Mouse (Mus musculus) central nervous system, embryonic 18 days (tissue): Measurements from ENCODE around the gene Ccer2. TPM values are rescaled to one million over a fixed set of nuclear protein-coding genes. Genes with fewer than 3 reads are reported as not detected.

Source experiments
- polyA plus RNA-seq: library from polyadenylated mRNA; depleted of rRNA; stranded (reverse); fragments of >200 nt; gene quantifications from 2 replicates; pipeline ENCODE4 v1.2.3, GENCODE M21; 2012; rRNA removed

The Ccer2 gene
- 0.39 and 0.56 TPM in 2 replicates for polyA plus RNA-seq

DNA sequence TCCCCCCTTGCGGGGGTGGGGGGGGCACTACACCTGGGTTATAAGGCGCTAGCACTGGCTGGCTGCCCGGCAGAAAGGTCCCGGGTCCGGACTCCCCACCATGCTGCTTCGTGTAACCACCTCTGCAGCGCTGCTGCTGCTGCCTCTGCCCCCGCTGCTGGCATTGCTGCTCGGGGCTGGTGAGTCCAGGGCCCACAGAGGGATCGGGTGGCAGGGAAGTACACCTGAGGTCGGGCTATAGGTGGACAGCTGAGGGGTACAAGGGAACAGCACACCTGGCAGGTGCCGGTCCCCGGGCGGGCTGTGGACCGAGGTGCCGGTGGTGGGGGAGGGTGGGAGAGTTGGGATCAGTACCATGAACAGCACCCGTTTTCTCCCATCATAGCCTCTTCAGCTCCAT lies at the start of gene Ccer2:
Gene Ccer2 (plus strand): TSS at position 96 of the 400 bp plus-strand sequence.

DNA sequence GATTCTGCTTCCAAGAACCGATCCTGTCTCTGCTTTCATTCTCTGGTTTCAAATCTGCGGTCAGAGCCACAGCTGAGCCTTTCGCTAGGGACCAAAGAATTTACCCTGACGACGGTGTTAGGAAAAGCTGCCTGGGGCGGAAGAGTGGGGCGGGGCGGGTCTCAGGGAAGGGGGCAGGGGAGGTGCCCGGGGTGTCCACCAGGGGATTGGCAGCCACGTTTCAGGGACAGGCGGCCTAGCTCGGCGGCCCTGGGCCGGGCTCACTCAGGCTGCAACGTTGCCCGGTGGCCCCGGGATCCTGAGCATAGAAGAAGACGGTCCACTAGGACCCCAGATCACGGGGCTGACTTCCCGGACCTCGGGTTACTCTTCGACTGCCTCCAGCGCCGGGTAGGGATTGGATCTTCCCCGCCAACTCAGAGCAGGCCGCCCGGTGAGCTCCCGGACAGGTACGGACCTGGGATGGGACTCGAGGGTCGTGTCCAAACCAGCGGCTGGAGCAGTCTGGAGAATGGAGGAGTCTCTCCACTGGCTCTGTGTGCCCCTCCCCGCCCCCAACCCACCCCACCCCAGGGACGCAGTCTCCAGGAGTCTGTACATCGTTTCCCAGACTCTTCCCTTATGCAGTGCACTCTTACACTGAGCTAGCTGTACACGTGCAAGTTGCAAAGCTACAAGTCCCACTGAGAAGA lies 39.2 kb upstream of the Ccer2 start, which contains the start of gene Fbxo17:
Gene Fbxo17 (plus strand): TSS at position 215 of the 692 bp plus-strand sequence.

GRCm38 (mm10) chr7:28741709-28742438 lies 14.1 kb upstream of the Ccer2 start, which contains the start of the genes Mrps12 and Sars2:
Mrps12 (minus strand) TSS chr7:28741820.
Sars2 (plus strand) TSS chr7:28741992.

GRCm38 (mm10) chr7:28766173-28766879 lies 10.4 kb downstream of the Ccer2 start, which contains the start of gene Sirt2:
Sirt2 (plus strand) TSS chr7:28766735.

GRCm38 (mm10) chr7:28767462-28767965 lies 11.5 kb downstream of the Ccer2 start, which contains the start of gene Nfkbib:
Nfkbib (minus strand) TSS chr7:28767512.

DNA sequence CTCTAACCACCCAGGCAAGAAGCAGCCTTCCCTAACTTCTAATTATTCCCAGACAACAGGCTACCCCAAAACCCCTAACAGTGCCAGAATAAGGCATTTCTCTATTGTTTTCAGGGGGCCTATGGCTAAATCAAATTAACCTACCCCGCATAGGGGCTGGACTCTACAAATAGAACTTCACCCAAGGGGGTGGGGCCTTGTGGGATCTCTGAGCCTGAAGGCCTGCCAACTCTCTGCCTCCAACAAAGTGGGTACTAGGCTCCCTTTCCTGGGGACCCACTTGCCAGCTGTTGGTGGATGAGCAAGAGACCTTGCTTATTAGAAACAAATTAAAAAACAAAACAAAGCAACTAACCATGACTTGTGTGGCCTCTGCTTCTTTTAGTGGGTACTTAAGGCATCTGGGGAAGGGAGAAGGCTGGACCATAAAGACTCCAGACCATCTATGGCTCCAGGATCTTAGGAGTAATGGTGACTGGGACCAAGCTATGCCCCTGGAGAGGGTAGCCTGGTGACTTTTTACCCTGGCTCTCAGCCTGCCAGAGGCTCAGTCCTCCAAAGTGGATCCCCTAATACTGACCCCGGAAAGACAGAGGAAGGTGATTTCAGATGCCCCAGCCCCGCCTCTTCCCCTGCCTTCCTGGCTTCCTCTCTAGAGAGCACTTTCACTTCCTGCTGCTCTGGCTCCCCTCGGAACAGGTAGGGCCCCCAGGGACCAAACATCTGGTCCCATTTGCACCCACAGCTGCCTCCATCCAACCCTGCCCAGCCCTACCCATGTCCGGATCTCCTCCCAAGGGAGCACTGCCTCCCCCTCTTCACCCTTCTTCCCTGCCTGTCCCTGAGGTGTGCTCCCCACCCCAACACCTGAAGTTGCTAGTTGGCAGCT lies 32.6 kb downstream of the Ccer2 start, which contains the start of gene Rinl:
Gene Rinl (plus strand): TSS at position 663 of the 889 bp plus-strand sequence.

DNA sequence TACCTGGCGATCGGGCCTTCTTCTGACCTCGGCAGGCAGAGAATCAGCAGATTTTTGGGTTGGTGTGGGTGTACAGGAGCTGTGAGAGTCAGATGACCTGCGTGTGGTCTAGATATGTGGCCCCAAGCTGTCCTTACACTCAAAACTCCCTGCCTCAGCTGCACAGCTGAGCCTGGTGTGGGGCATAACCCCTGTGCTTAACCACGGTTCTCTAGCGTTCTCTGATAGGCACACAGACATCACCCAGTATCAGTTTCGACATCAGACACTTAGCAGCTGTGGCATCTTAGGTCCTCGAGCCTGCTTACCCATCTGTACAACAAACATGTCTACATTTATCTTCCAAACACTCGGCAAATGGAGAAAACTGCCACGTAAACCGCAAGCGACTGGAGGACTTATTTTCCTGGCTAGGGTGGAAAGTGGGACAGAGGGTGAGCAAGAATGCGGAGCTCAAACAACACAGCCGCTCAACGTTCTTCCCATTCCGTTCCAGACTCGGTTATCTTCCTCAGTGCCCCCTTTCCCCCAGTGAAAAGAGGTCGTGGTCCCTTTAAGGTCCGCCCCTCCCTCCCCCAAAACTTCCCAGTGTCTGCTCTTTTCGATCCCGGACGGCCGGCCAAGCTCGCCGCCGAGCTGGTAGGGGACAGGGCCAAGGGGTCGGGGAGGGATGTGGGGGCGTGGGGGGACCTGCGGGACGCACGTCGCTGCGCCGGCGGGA lies 52.4 kb downstream of the Ccer2 start, which contains the start of gene Hnrnpl:
Gene Hnrnpl (plus strand): TSS at position 321 of the 721 bp plus-strand sequence.

Other genes starting within 250 kb of the Ccer2 start
- gene Ifnl2, start 245.7 kb upstream of the Ccer2 start, polyA plus RNA-seq: not detected in 2 replicates
- gene Ifnl3, start 233.3 kb upstream of the Ccer2 start, polyA plus RNA-seq: not detected in 2 replicates
- not detected in 2 replicates for gene Sycn, start 215.3 kb upstream of the Ccer2 start, polyA plus RNA-seq
- gene Nccrp1, start 208.9 kb upstream of the Ccer2 start, polyA plus RNA-seq: 0.20 and 3.1 TPM in 2 replicates
- 53.4 and 61.8 TPM in 2 replicates for gene Samd4b, start 158.0 kb upstream of the Ccer2 start, polyA plus RNA-seq
- 11.0 and 12.7 TPM in 2 replicates for gene Pak4, start 158.0 kb upstream of the Ccer2 start, polyA plus RNA-seq
- 0.22 and 0.92 TPM in 2 replicates for gene Acp7, start 124.8 kb upstream of the Ccer2 start, polyA plus RNA-seq
- gene Fbxo27, start 63.3 kb upstream of the Ccer2 start, polyA plus RNA-seq: 31.4 and 33.2 TPM in 2 replicates
- 4.1 and 4.6 TPM in 2 replicates for gene Fbxo17, start 39.4 kb upstream of the Ccer2 start, polyA plus RNA-seq
- gene Mrps12, start 14.4 kb upstream of the Ccer2 start, polyA plus RNA-seq: 71.4 and 74.9 TPM in 2 replicates
- 15.9 and 16.3 TPM in 2 replicates for gene Sars2, start 14.2 kb upstream of the Ccer2 start, polyA plus RNA-seq
- gene Sirt2, start 10.6 kb downstream of the Ccer2 start, polyA plus RNA-seq: 128 and 133 TPM in 2 replicates
- gene Nfkbib, start 11.3 kb downstream of the Ccer2 start, polyA plus RNA-seq: 26.6 and 29.6 TPM in 2 replicates
- gene Rinl, start 32.8 kb downstream of the Ccer2 start, polyA plus RNA-seq: 0.55 and 0.62 TPM in 2 replicates
- gene Hnrnpl, start 52.4 kb downstream of the Ccer2 start, polyA plus RNA-seq: 372 and 379 TPM in 2 replicates
- 98.9 and 107 TPM in 2 replicates for gene Ech1, start 69.0 kb downstream of the Ccer2 start, polyA plus RNA-seq
- 9.5 and 10.9 TPM in 2 replicates for gene Lgals4, start 77.7 kb downstream of the Ccer2 start, polyA plus RNA-seq
- gene Lgals7, start 107.7 kb downstream of the Ccer2 start, polyA plus RNA-seq: 11.6 and 16.4 TPM in 2 replicates
- gene Capn12, start 125.2 kb downstream of the Ccer2 start, polyA plus RNA-seq: 0.22 and 0.25 TPM in 2 replicates
- gene Actn4, start 206.2 kb downstream of the Ccer2 start, polyA plus RNA-seq: 120 and 134 TPM in 2 replicates
- gene Eif3k, start 225.7 kb downstream of the Ccer2 start, polyA plus RNA-seq: 377 and 381 TPM in 2 replicates
- gene Map4k1, start 225.9 kb downstream of the Ccer2 start, polyA plus RNA-seq: 12.9 and 14.6 TPM in 2 replicates